Mouse (Mus musculus) megakaryocyte, embryonic 14.5 days (primary cell): ENCODE measurements around the gene Obsl1. TPM values are rescaled to one million over a fixed set of nuclear protein-coding genes. Genes with fewer than 3 reads are reported as not detected.
A peak's percentile ranks its signal among the peaks of the same experiment; 100 is the strongest.

ENCODE experiments used
- H3K27me3 ChIP-seq: replicated peaks from 2 replicates; pipeline ENCODE3; 2012; ENCODE audit warnings: inconsistent platforms
- H3K36me3 ChIP-seq: replicated peaks from 2 replicates; pipeline ENCODE3; 2012; ENCODE audit warnings: low read length, inconsistent platforms, mixed read lengths
- H3K4me1 ChIP-seq: 2 replicates; pipeline ENCODE4 v1.6.1; 2012; ENCODE audit warnings: inconsistent platforms
- H3K4me3 ChIP-seq: replicated peaks from 2 replicates; pipeline ENCODE3; 2012; ENCODE audit warnings: moderate library complexity, mild to moderate bottlenecking, inconsistent platforms
- H3K9me3 ChIP-seq: 2 replicates; pipeline ENCODE4 v1.6.1; 2012; ENCODE audit warnings: inconsistent platforms
- FLI1 ChIP-seq: IDR thresholded peaks from 2 replicates; pipeline ENCODE4 v1.6.1; 2012; ENCODE audit warnings: low read length, inconsistent platforms, mixed read lengths
- GATA1 ChIP-seq: IDR thresholded peaks from 3 replicates; pipeline ENCODE4 v1.6.1; 2012; ENCODE audit warnings: mixed read lengths, low read length, inconsistent platforms, borderline replicate concordance
- polyA plus RNA-seq: library from polyadenylated mRNA; stranded (reverse); fragments of >175 nt; gene quantifications from 2 replicates; pipeline ENCODE4 v1.2.3, GENCODE M21; 2012; ENCODE audit warnings: low replicate concordance; ENCODE audit not compliant: insufficient read depth

Obsl1 gene
- polyA plus RNA-seq, 1 experiment, result 8.6 TPM

DNA sequence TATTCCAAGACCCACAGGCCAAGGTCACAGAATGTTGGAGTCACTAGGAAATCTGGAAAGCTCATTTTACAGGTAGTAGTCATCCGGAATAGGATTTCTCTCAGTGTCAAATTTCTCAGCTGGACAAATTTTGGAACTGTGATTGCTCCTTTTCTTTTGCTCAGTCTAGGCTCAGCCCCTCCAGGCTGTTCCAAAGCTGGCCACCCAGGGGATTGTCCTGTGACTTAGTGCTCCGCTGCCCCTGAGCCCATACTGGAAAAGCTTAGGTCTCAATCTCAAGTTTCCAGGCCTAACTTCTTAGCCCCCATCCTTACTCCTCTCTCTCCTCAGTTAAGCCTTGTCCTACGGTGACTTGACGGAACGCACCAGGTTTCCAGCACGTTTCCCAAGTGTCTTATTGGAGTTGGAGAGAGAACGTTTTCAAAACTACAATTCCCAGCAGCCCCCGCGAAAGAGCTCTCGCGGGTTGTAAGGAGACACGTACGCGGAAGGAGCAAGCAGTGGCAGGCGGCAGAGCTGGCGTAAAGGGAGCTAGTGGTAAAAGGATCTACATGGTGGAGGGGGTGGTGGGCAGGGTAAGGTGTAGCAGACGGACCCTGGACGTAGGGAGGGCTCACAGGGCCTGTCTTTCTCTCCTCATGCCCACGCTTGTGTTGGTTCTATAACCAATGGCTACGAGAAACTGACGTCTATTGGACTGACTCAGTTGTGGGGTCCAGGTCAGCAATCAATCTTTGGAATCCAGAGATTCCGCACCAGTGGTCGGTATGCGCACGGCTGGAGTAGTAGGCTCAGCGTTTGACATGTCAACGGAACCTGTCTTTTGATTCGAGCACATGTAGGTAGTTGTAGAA lies 70.5 kb downstream of the Obsl1 start, which contains the start of gene Gmppa:
TSS of gene Gmppa (plus strand) at position 456 of the 854 bp plus-strand sequence.
- peaks cover 39% of the 10 kb centered on the region for H3K27me3 ChIP-seq
- no peak for TF ChIP-seq FLI1
- TF ChIP-seq GATA1, result no peak
- H3K36me3 ChIP-seq, result peaks cover 38% of the 10 kb centered on the region
- H3K4me1 ChIP-seq, result peaks cover 25% of the 10 kb centered on the region
- no peaks in the 10 kb centered on the region for H3K9me3 ChIP-seq
- H3K4me3 ChIP-seq, result peak within 1 kb of the TSS; percentile 99

Other genes with a start within 250 kb of the Obsl1 start
- 12.4 and 22.6 TPM in 2 replicates for gene Ptprn, start 241.9 kb downstream of the Obsl1 start, polyA plus RNA-seq
- gene Resp18, start 228.0 kb downstream of the Obsl1 start, polyA plus RNA-seq, result 0.26 TPM in 1 of 2 replicates, not detected in the other
- gene Dnpep, start 188.5 kb downstream of the Obsl1 start, polyA plus RNA-seq, result 165 and 178 TPM in 2 replicates
- gene Des, start 146.1 kb downstream of the Obsl1 start, polyA plus RNA-seq, result 0.11 TPM in 1 of 2 replicates, not detected in the other
- gene Speg, start 131.2 kb downstream of the Obsl1 start, polyA plus RNA-seq, result 48.7 TPM in 1 of 2 replicates, not detected in the other
- 234 and 693 TPM in 2 replicates for gene Gmppa, start 70.5 kb downstream of the Obsl1 start, polyA plus RNA-seq
- gene Asic4, start 56.0 kb downstream of the Obsl1 start, polyA plus RNA-seq, result 0.13 TPM in 1 of 2 replicates, not detected in the other
- gene Chpf, start 27.1 kb downstream of the Obsl1 start, polyA plus RNA-seq, result 9.2 and 30.3 TPM in 2 replicates
- gene Tmem198, start 26.9 kb downstream of the Obsl1 start, polyA plus RNA-seq, result 1.7 TPM in 1 of 2 replicates, not detected in the other
- 2.3 and 2.4 TPM in 2 replicates for gene Inha, start 625 bp upstream of the Obsl1 start, polyA plus RNA-seq
- 35.7 and 52.7 TPM in 2 replicates for gene Stk11ip, start 15.1 kb upstream of the Obsl1 start, polyA plus RNA-seq
- gene Slc4a3, start 39.8 kb upstream of the Obsl1 start, polyA plus RNA-seq, result 1.9 TPM in 1 of 2 replicates, not detected in the other